Mouse (Mus musculus) macrophage (primary cell): ENCODE measurements around the gene Vangl1. TPM values are rescaled to one million over a fixed set of nuclear protein-coding genes. Genes with fewer than 3 reads are reported as not detected.
"Not testable (repeated sequence)": the region's sequence is repeated elsewhere in the genome, so short reads cannot be mapped to it uniquely, and the experiment has no call there.

Experiments
- H3K27ac ChIP-seq: fragments of 350-480 bp; formaldehyde crosslinking; 2 replicates; pipeline ENCODE4 v1.9.0; 2021
- H3K36me3 ChIP-seq: fragments of 350-480 bp; formaldehyde crosslinking; 2 replicates; pipeline ENCODE4 v1.9.0; 2021; ENCODE audit errors: inconsistent target
- H3K4me3 ChIP-seq: fragments of 350-480 bp; formaldehyde crosslinking; 2 replicates; pipeline ENCODE4 v1.9.0; 2021; ENCODE audit errors: inconsistent target
- H3K79me2 ChIP-seq: fragments of 350-480 bp; formaldehyde crosslinking; 2 replicates; pipeline ENCODE4 v1.9.0; 2021; ENCODE audit errors: inconsistent target
- WGBS: methylation state at CpG from one replicate; pipeline ENCODE4 v1.1.7; 2026; ENCODE audit warnings: inconsistent platforms; ENCODE audit not compliant: missing documents; 5-methylcytosine and 5-hydroxymethylcytosine counted together
- polyA plus RNA-seq: library from polyadenylated mRNA; stranded (reverse); fragments of 250-400 nt; gene quantifications from 3 replicates; pipeline ENCODE4 v1.2.4, GENCODE M21; 2018; ENCODE audit warnings: inconsistent platforms

Gene Vangl1
- polyA plus RNA-seq, 1 experiment from 2014 or later: 0.65 TPM

GRCm38 (mm10) chr3:102169197-102169905, 35.1 kb downstream of the Vangl1 start:
- no peaks in the 10 kb centered on the region for H3K36me3 ChIP-seq
- WGBS: 76% methylated on average over 13 of the region's 13 CpGs
- no peaks in the 10 kb centered on the region for H3K79me2 ChIP-seq
- H3K4me3 ChIP-seq: no peak overlapping the region
- no peak overlapping the region for H3K27ac ChIP-seq

GRCm38 (mm10) chr3:102167555-102168210, 36.8 kb downstream of the Vangl1 start:
- WGBS: 76% methylated on average over 10 of the region's 10 CpGs
- no peaks in the 10 kb centered on the region for H3K36me3 ChIP-seq
- no peak overlapping the region for H3K4me3 ChIP-seq
- no peak overlapping the region for H3K27ac ChIP-seq
- no peaks in the 10 kb centered on the region for H3K79me2 ChIP-seq

GRCm38 (mm10) chr3:102166794-102167193, 37.7 kb downstream of the Vangl1 start:
- WGBS: 94% methylated on average over 7 of the region's 8 CpGs
- no peak overlapping the region for H3K4me3 ChIP-seq
- H3K79me2 ChIP-seq: no peaks in the 10 kb centered on the region
- H3K36me3 ChIP-seq: no peaks in the 10 kb centered on the region
- H3K27ac ChIP-seq: no peak overlapping the region

GRCm38 (mm10) chr3:102166287-102166620, 38.2 kb downstream of the Vangl1 start:
- 93% methylated on average over 4 of the region's 4 CpGs for WGBS
- Histone ChIP-seq H3K79me2 (no peaks in the 10 kb centered on the region), H3K4me3 (no peak overlapping the region), H3K27ac (no peak overlapping the region), H3K36me3 (no peaks in the 10 kb centered on the region)

- no peaks in the 10 kb centered on the region for H3K36me3 ChIP-seq
- H3K79me2 ChIP-seq: no peaks in the 10 kb centered on the region
- H3K4me3 ChIP-seq: no peak overlapping the region
- no peak overlapping the region for H3K27ac ChIP-seq
- 94% methylated on average over 20 of the region's 21 CpGs for WGBS
These were observed 38.8 kb downstream of the Vangl1 start for GRCm38 (mm10) chr3:102165536-102166286.

- H3K79me2 ChIP-seq: no peaks in the 10 kb centered on the region
- H3K36me3 ChIP-seq: no peaks in the 10 kb centered on the region
- 72% methylated on average over 4 of the region's 4 CpGs for WGBS
- H3K4me3 ChIP-seq: no peak overlapping the region
- H3K27ac ChIP-seq: no peak overlapping the region
These were observed 39.6 kb downstream of the Vangl1 start for GRCm38 (mm10) chr3:102164911-102165310.

GRCm38 (mm10) chr3:102163861-102164260, 40.6 kb downstream of the Vangl1 start:
- not testable (repeated sequence) for H3K36me3 ChIP-seq, H3K4me3 ChIP-seq, H3K27ac ChIP-seq, H3K79me2 ChIP-seq
- WGBS: 80% methylated on average over 1 of the region's 1 CpGs

GRCm38 (mm10) chr3:102159423-102160325, 44.8 kb downstream of the Vangl1 start:
- no peak overlapping the region for H3K4me3 ChIP-seq
- no peaks in the 10 kb centered on the region for H3K79me2 ChIP-seq
- no peak overlapping the region for H3K27ac ChIP-seq
- no peaks in the 10 kb centered on the region for H3K36me3 ChIP-seq
- WGBS: 87% methylated on average over 14 of the region's 14 CpGs

GRCm38 (mm10) chr3:102158759-102159422, 45.6 kb downstream of the Vangl1 start:
- no peaks in the 10 kb centered on the region for H3K79me2 ChIP-seq
- H3K36me3 ChIP-seq: no peaks in the 10 kb centered on the region
- WGBS: 85% methylated on average over 14 of the region's 14 CpGs
- no peak overlapping the region for H3K27ac ChIP-seq
- H3K4me3 ChIP-seq: no peak overlapping the region

GRCm38 (mm10) chr3:102157652-102158051, 46.8 kb downstream of the Vangl1 start:
- 94% methylated on average over 6 of the region's 6 CpGs for WGBS
- no peak overlapping the region for H3K27ac ChIP-seq
- H3K36me3 ChIP-seq: no peaks in the 10 kb centered on the region
- H3K79me2 ChIP-seq: no peaks in the 10 kb centered on the region
- H3K4me3 ChIP-seq: no peak overlapping the region

- Histone ChIP-seq H3K27ac (no peak overlapping the region), H3K36me3 (no peaks in the 10 kb centered on the region)
- WGBS: 94% methylated on average over 7 of the region's 7 CpGs
These were observed 47.8 kb downstream of the Vangl1 start for GRCm38 (mm10) chr3:102156737-102157136.

GRCm38 (mm10) chr3:102154107-102154506, 50.4 kb downstream of the Vangl1 start:
- 90% methylated on average over 7 of the region's 7 CpGs for WGBS
- Histone ChIP-seq H3K4me3 (no peak overlapping the region), H3K27ac (no peak overlapping the region), H3K79me2 (no peaks in the 10 kb centered on the region), H3K36me3 (no peaks in the 10 kb centered on the region)

More at GRCm38 (mm10) chr3:102156737-102157136, 47.8 kb downstream of the Vangl1 start:
- Histone ChIP-seq H3K4me3 (no peak overlapping the region), H3K79me2 (no peaks in the 10 kb centered on the region)

- H3K79me2 ChIP-seq: no peaks in the 10 kb centered on the region
- H3K27ac ChIP-seq: no peak overlapping the region
- H3K36me3 ChIP-seq: no peaks in the 10 kb centered on the region
- 95% methylated on average over 3 of the region's 4 CpGs for WGBS
- H3K4me3 ChIP-seq: no peak overlapping the region
These were observed 51.6 kb downstream of the Vangl1 start for GRCm38 (mm10) chr3:102152872-102153271.

- Histone ChIP-seq H3K79me2 (no peaks in the 10 kb centered on the region), H3K36me3 (no peaks in the 10 kb centered on the region), H3K27ac (no peak overlapping the region), H3K4me3 (no peak overlapping the region)
- 67% methylated on average over 4 of the region's 4 CpGs for WGBS
These were observed 52.0 kb downstream of the Vangl1 start for GRCm38 (mm10) chr3:102152471-102152870.
